Mouse (Mus musculus) liver, postnatal 0 days (tissue): ENCODE data around the gene 4930412O13Rik.

Experiments
- CTCF ChIP-seq: sonication (generic); IDR thresholded peaks from 2 replicates; pipeline ENCODE4 v1.5.1; 2016; ENCODE audit warnings: antibody characterized with exemption, low read depth
- EP300 ChIP-seq: IDR thresholded peaks from 2 replicates; pipeline ENCODE4 v1.6.1; 2016; ENCODE audit warnings: antibody characterized with exemption, low read depth, mild to moderate bottlenecking

GRCm38 (mm10) chr2:9883803-9884532 is 2.9 kb downstream of the 4930412O13Rik start:
- TF ChIP-seq CTCF (no peak), EP300 (no peak)
